Mouse (Mus musculus) T-helper 17 cell (primary cell): Measurements from ENCODE around the gene Traf1.

Source experiments
- in situ Hi-C, 2 experiments: fragments of 300-600 bp; cut with MboI, MseI; formaldehyde crosslinking; loops; 1 replicate in 1 of 2; 2 replicates in 1 of 2; pipeline ENCODE4 v1.15.1; 2025; ENCODE audit warnings: high pct_unique_total_duplicates in 2 of 2

Traf1 gene

GRCm38 (mm10) chr2:34904849-34905542 is 56.6 kb downstream of the Traf1 start:
- in situ Hi-C loops, result loop anchor here in 1 of 2 experiments (10.0 kb wide), 1 partner anchor 1020 kb away; the partner anchor contains the start of gene Mvb12b

DNA sequence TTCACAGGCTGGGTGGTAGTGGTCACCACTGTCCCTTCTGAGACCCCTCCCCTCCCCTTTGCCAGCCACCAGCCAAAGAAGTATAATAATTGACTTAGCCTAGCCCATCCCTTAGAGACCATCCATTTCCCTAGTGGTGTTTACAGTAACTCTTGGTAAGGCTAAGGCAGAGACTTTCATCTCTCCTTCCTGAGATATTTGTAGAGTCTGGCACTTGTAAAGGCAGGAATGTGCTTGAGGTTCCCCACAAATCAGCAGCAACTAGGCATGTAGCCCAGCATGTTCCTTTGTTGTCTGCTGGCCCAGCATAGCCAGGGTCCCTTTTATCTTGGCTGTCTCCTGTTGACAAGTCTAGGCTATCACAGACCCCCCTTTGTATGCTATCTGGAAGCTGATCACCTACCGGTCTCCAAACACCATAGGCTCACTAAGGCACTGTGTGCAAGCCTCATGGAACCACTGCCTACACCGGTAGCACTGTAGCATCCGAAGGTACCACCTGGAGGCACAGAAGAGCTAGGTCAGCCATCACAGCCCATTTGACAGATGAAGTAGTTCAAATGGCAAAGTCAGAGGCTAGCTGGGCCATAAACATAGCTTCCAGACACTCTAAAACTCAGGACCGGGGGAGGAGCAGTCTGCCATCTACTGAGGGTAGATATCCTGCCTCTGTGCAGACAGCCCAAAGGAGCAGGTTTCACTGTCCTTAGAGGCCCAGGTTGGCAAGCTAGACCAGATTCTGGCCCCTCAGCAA is 57.7 kb downstream of the Traf1 start:
- in situ Hi-C loops, result loop anchor here in 1 of 2 experiments (10.0 kb wide), 1 partner anchor 1019 kb away; the partner anchor contains the start of gene Mvb12b

- in situ Hi-C loops, result loop anchor here in 1 of 2 experiments (10.0 kb wide), 1 partner anchor 1018 kb away; the partner anchor contains the start of gene Mvb12b
These were observed 58.4 kb downstream of the Traf1 start for GRCm38 (mm10) chr2:34903191-34903590.

GRCm38 (mm10) chr2:34902731-34903130 is 58.8 kb downstream of the Traf1 start:
- in situ Hi-C loops, result loop anchor here in 1 of 2 experiments (10.0 kb wide), 1 partner anchor 1018 kb away; the partner anchor contains the start of gene Mvb12b

DNA sequence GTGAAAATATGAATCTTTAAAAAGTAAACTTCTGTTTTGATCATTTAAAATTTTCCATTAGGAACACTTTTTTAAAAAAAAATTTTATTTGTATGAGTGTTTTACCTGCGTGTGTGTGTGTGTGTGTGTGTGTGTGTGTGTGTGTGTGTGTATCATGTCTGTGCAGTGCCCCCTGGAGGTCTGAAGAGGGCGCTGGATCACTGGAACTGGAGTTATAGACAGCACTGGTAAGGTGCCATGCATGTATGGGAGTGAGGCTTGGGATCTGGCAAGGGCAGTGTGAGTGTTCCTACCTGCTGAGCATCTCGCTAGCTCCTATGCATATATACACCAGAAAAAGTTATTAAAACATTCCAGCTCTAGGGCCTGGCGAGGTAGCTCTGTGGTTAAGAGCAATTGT is 59.8 kb downstream of the Traf1 start:
- in situ Hi-C loops, result loop anchor here in 1 of 2 experiments (10.0 kb wide), 1 partner anchor 1017 kb away; the partner anchor contains the start of gene Mvb12b

DNA sequence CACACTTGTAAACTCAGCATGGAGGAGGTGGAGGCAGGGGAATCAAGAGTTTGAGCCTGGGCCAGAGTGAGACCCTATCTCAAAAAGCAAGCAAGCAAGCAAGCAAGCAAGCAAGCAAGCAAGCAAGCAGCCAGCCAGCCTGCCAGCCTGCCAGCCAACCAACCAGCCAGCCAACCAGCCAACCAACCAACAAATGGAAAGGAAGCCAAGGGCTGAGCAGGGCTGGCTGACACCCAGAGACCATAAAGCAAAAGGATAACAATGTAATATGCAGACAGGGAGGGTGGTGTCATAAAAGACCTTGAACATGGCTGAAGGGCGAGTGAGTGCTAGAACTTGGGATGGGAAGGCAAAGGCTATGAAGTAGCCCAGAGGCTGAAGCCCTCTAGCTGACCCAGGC is 61.2 kb downstream of the Traf1 start:
- in situ Hi-C loops, result loop anchor here in 1 of 2 experiments (10.0 kb wide), 1 partner anchor 1016 kb away; the partner anchor contains the start of gene Mvb12b

GRCm38 (mm10) chr2:34899682-34900081 is 61.9 kb downstream of the Traf1 start:
- in situ Hi-C loops, result loop anchor here in 1 of 2 experiments (10.0 to 25.0 kb wide), 2 partner anchors 487 to 1015 kb away; partner anchors contain the start of genes Mapkap1 and Mvb12b

GRCm38 (mm10) chr2:34897820-34898219 is 63.8 kb downstream of the Traf1 start:
- in situ Hi-C loops, result loop anchor here in 1 of 2 experiments (25.0 kb wide), 1 partner anchor 486 kb away; the partner anchor contains the start of gene Mapkap1

DNA sequence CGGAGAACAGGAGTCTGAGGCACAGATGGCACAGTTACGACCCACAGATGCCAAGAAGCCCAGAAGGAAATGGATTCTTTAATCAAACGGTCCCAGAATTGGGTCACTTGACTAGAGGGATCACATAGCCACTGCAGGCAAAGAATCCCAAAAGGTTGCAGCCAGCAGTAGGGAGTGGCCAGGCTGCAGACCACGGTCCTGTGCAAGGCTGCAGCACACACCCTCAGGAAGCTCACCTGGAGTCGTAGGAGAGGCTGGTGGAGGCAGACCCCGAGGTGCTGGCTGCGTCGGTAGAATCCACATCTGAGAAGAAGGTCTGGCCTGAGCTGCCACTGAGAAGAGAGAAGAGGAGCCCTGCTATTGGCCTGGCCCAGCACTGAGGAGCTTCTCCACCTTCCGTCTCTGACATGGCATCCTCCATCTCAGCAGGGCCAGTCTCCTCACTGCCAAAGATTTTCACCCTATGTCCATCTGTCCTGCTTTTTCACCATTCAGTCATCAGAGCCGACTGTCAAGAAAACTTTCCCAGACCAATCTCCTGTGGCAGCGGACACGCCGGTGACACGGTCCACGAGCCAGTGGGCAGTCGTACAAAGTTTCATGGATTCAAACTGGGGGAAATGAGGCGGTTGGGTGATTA is 64.6 kb downstream of the Traf1 start:
- in situ Hi-C loops, result loop anchor here in 1 of 2 experiments (25.0 kb wide), 1 partner anchor 485 kb away; the partner anchor contains the start of gene Mapkap1

DNA sequence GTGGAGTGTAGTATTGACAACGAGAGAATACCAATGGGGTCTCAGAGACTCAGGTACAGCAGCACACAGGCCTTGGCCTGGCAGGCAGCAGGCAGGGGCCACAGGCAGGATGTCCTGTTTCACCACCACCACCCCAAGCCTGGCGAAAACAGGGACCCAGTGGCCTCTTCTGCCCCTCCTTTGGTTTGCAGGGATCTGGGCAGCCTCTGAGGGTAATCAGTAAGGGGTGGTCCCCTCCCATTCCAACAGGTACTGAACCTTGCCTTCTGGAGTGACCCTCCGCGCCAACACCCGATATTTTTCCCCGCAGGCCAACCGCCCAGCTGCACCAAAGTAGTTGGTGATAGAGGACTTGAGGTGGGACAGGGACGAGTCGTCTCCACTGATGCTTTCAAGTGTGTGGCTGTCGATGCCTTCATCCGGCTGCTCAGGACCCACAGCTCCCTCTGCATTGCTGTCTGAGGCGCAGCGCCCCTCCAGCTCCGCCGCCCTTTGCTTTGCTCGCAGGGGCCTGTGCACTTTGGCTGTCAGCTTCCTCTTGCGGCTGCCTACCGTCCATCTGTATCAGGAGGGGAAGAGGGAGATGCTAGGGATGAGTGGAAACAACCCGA is 66.0 kb downstream of the Traf1 start:
- in situ Hi-C loops, result loop anchor here in 1 of 2 experiments (25.0 kb wide), 1 partner anchor 483 kb away; the partner anchor contains the start of gene Mapkap1

- in situ Hi-C loops, result loop anchor here in 1 of 2 experiments (25.0 kb wide), 1 partner anchor 482 kb away; the partner anchor contains the start of gene Mapkap1
These were observed 67.6 kb downstream of the Traf1 start for GRCm38 (mm10) chr2:34893950-34894349.
